Mouse (Mus musculus): ENCODE results near the gene Rgs18.

Rgs18 gene

GRCm38 (mm10) chr1:144775331-144775730 is at the start of gene Rgs18:
TSS of gene Rgs18 (minus strand) at chr1:144775435.
- DNase-seq (ENCODE audit: low spot score in 2 of 2): peak in 1 of 2 experiments; percentile 32

- no peak for DNase-seq (ENCODE audit: low spot score in 2 of 2)
These were observed 841 bp downstream of the Rgs18 start for GRCm38 (mm10) chr1:144774394-144774793.

GRCm38 (mm10) chr1:144766218-144766617 is 9.0 kb downstream of the Rgs18 start:
- DNase-seq (ENCODE audit: low spot score in 2 of 2): no peak

GRCm38 (mm10) chr1:144760792-144761191 is 14.4 kb downstream of the Rgs18 start:
- no peak for DNase-seq (ENCODE audit: low spot score in 2 of 2)

- DNase-seq (ENCODE audit: low spot score in 2 of 2): no peak
These were observed 24.5 kb downstream of the Rgs18 start for GRCm38 (mm10) chr1:144750763-144751162.

- DNase-seq (ENCODE audit: low spot score in 2 of 2): no peak
These were observed 29.1 kb downstream of the Rgs18 start for GRCm38 (mm10) chr1:144746182-144746581.

GRCm38 (mm10) chr1:144737739-144738138 is 37.5 kb downstream of the Rgs18 start:
- DNase-seq (ENCODE audit: low spot score in 2 of 2): no peak

- DNase-seq (ENCODE audit: low spot score in 2 of 2): no peak
These were observed 54.5 kb downstream of the Rgs18 start for GRCm38 (mm10) chr1:144720736-144721135.

- DNase-seq (ENCODE audit: low spot score in 2 of 2): no peak
These were observed 70.9 kb downstream of the Rgs18 start for GRCm38 (mm10) chr1:144704373-144704772.
